Mouse (Mus musculus): Measurements from ENCODE around the gene Ctdnep1. TPM values are rescaled to one million over a fixed set of nuclear protein-coding genes. Genes with fewer than 3 reads are reported as not detected.

Ctdnep1 gene
- polyA plus RNA-seq, 1 experiment from 2014 or later: 24.4 TPM

GRCm38 (mm10) chr11:70029130-70029801 lies 48.3 kb downstream of the Ctdnep1 start:
- Histone ChIP-seq H3K27ac (replicated peaks; ENCODE audit: low read depth, low read length) (peak overlapping the region; percentile 96), H3K27me3 (ENCODE audit: control insufficient read depth, insufficient read depth, low read length) (no peaks in the 10 kb centered on the region), H3K36me3 (ENCODE audit: control insufficient read depth, insufficient read depth, low read length) (peaks cover 36% of the 10 kb centered on the region), H3K4me3 (replicated peaks; ENCODE audit: low read depth, low read length) (peak overlapping the region; percentile 36), H3K9ac (replicated peaks; ENCODE audit: low read length) (peak overlapping the region; percentile 44), H3K9me3 (ENCODE audit: control insufficient read depth, low read length) (no peaks in the 10 kb centered on the region), H3K4me2 (ENCODE audit: low read length) (peak overlapping the region; percentile 72), H3K4me1 (ENCODE audit: control insufficient read depth, insufficient read depth, low read length) (peaks cover 54% of the 10 kb centered on the region)
- under 1% methylated on average over 20 of the region's 20 CpGs for WGBS
- DNase-seq (peak; percentile 99), ATAC-seq (ENCODE audit: low FRiP score, low TSS enrichment) (peak; percentile 94)

- peaks cover 48% of the 10 kb centered on the region for H3K4me1 ChIP-seq (ENCODE audit: control insufficient read depth, insufficient read depth, low read length)
- H3K9ac ChIP-seq (replicated peaks; ENCODE audit: low read length): peak overlapping the region; percentile 44
- DNase-seq: no peak
- peak overlapping the region; percentile 72 for H3K4me2 ChIP-seq (ENCODE audit: low read length)
- H3K36me3 ChIP-seq (ENCODE audit: control insufficient read depth, insufficient read depth, low read length): peaks cover 42% of the 10 kb centered on the region
- peak overlapping the region; percentile 96 for H3K27ac ChIP-seq (replicated peaks; ENCODE audit: low read depth, low read length)
- WGBS: 21% methylated on average over 10 of the region's 11 CpGs
- H3K27me3 ChIP-seq (ENCODE audit: control insufficient read depth, insufficient read depth, low read length): no peaks in the 10 kb centered on the region
- no peaks in the 10 kb centered on the region for H3K9me3 ChIP-seq (ENCODE audit: control insufficient read depth, low read length)
- peak overlapping the region; percentile 36 for H3K4me3 ChIP-seq (replicated peaks; ENCODE audit: low read depth, low read length)
- ATAC-seq (ENCODE audit: low FRiP score, low TSS enrichment): peak; percentile 54
Measured at GRCm38 (mm10) chr11:70029829-70030550, 49.0 kb downstream of the Ctdnep1 start.

- ATAC-seq (ENCODE audit: low FRiP score, low TSS enrichment): no peak
- Histone ChIP-seq H3K27ac (replicated peaks; ENCODE audit: low read depth, low read length) (peak overlapping the region; percentile 96), H3K4me2 (ENCODE audit: low read length) (peak overlapping the region; percentile 72), H3K4me3 (replicated peaks; ENCODE audit: low read depth, low read length) (peak overlapping the region; percentile 36), H3K36me3 (ENCODE audit: control insufficient read depth, insufficient read depth, low read length) (peaks cover 46% of the 10 kb centered on the region), H3K9me3 (ENCODE audit: control insufficient read depth, low read length) (no peaks in the 10 kb centered on the region), H3K27me3 (ENCODE audit: control insufficient read depth, insufficient read depth, low read length) (no peaks in the 10 kb centered on the region), H3K9ac (replicated peaks; ENCODE audit: low read length) (peak overlapping the region; percentile 44; the same call in 1 of the 2 replicates), H3K4me1 (ENCODE audit: control insufficient read depth, insufficient read depth, low read length) (peaks cover 42% of the 10 kb centered on the region)
- DNase-seq: no peak
- WGBS: 90% methylated on average over 28 of the region's 28 CpGs
Measured at GRCm38 (mm10) chr11:70030651-70031320, 49.8 kb downstream of the Ctdnep1 start.

GRCm38 (mm10) chr11:70031321-70031670 lies 50.3 kb downstream of the Ctdnep1 start:
- Histone ChIP-seq H3K4me3 (replicated peaks; ENCODE audit: low read depth, low read length) (no peak overlapping the region), H3K9me3 (ENCODE audit: control insufficient read depth, low read length) (no peaks in the 10 kb centered on the region), H3K9ac (replicated peaks; ENCODE audit: low read length) (no peak overlapping the region), H3K27me3 (ENCODE audit: control insufficient read depth, insufficient read depth, low read length) (no peaks in the 10 kb centered on the region), H3K27ac (replicated peaks; ENCODE audit: low read depth, low read length) (0 out of 2 replicates have a peak overlapping the region, but pooled peaks have one; percentile 96), H3K4me1 (ENCODE audit: control insufficient read depth, insufficient read depth, low read length) (peaks cover 37% of the 10 kb centered on the region), H3K36me3 (ENCODE audit: control insufficient read depth, insufficient read depth, low read length) (peaks cover 50% of the 10 kb centered on the region), H3K4me2 (ENCODE audit: low read length) (no peak overlapping the region; the same call in 1 of the 2 replicates)
- 95% methylated on average over 11 of the region's 11 CpGs for WGBS
- ATAC-seq (ENCODE audit: low FRiP score, low TSS enrichment) (no peak), DNase-seq (no peak)

DNA sequence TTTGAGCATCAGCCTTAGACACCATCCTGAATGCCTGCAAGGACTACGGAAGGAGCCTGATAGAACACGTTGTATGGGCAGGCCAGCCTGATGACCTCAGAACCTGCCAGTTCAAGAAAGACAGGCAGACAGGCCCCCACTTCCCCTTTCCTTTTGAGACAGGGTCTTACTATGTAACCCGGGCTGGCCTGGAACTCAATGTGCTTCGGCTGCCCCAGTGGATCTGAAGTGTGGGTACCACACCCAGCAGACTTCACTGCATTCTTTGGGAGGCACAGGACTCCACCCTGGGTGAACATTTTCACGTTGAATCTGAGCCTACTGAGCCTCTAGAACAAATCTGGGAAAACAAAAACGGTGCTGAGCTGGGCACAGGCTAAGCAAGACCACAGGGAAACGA lies 57.2 kb downstream of the Ctdnep1 start:
- DNase-seq (no peak), ATAC-seq (ENCODE audit: low FRiP score, low TSS enrichment) (no peak)
- H3K4me3 ChIP-seq (replicated peaks; ENCODE audit: low read depth, low read length): no peak overlapping the region
- H3K36me3 ChIP-seq (ENCODE audit: control insufficient read depth, insufficient read depth, low read length): peaks cover 74% of the 10 kb centered on the region
- no peak overlapping the region for H3K9ac ChIP-seq (replicated peaks; ENCODE audit: low read length)
- 84% methylated on average over 7 of the region's 7 CpGs for WGBS
- H3K9me3 ChIP-seq (ENCODE audit: control insufficient read depth, low read length): no peaks in the 10 kb centered on the region
- no peak overlapping the region for H3K4me2 ChIP-seq (ENCODE audit: low read length)
- H3K27me3 ChIP-seq (ENCODE audit: control insufficient read depth, insufficient read depth, low read length): no peaks in the 10 kb centered on the region
- no peak overlapping the region for H3K27ac ChIP-seq (replicated peaks; ENCODE audit: low read depth, low read length)
- no peaks in the 10 kb centered on the region for H3K4me1 ChIP-seq (ENCODE audit: control insufficient read depth, insufficient read depth, low read length)

DNA sequence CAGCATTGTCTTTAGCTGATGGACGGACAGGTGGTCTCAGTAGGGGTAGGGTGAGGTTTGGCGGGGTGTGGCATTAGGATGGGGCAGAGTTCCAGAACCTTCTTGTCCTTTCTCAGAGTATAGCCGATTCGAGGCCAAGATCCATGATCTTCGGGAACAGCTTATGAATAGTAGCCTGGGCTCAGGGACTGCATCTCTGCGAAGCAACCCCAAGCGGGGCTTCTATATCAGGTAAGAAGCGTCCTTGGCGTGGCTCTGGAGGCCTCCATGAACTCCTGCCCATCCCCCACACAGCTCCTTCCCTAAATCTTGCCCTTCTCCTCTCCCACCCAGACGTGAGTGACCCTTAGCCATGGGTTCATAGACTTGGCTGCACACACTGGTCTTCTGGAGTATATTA lies 58.7 kb downstream of the Ctdnep1 start:
- Histone ChIP-seq H3K9me3 (ENCODE audit: control insufficient read depth, low read length) (no peaks in the 10 kb centered on the region), H3K4me3 (replicated peaks; ENCODE audit: low read depth, low read length) (no peak overlapping the region), H3K27ac (replicated peaks; ENCODE audit: low read depth, low read length) (no peak overlapping the region), H3K27me3 (ENCODE audit: control insufficient read depth, insufficient read depth, low read length) (no peaks in the 10 kb centered on the region), H3K4me1 (ENCODE audit: control insufficient read depth, insufficient read depth, low read length) (no peaks in the 10 kb centered on the region), H3K36me3 (ENCODE audit: control insufficient read depth, insufficient read depth, low read length) (peaks cover 76% of the 10 kb centered on the region), H3K9ac (replicated peaks; ENCODE audit: low read length) (no peak overlapping the region), H3K4me2 (ENCODE audit: low read length) (no peak overlapping the region)
- no peak for DNase-seq
- no peak for ATAC-seq (ENCODE audit: low FRiP score, low TSS enrichment)
- WGBS: 94% methylated on average over 10 of the region's 10 CpGs

DNA sequence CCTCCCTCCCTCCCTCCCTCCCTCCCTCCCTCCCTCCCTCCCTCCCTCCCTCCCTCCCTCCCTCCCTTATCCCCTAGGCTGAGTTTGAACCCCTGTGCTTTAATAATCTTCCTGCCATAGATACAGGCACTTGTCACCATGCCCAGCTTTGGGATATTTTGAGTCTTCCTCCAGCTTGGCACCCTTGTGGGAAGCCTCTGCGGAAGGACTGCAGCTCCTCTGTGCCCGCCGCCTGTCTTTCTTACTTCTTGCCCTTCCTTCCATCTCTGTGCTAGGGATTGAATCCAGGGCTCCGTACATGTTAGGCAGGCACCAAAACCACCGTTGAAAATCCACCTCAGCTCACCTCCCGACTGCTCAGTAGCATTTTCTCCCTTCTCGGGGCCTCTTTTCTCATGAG lies 59.2 kb downstream of the Ctdnep1 start:
- no peak for DNase-seq
- no peaks in the 10 kb centered on the region for H3K9me3 ChIP-seq (ENCODE audit: control insufficient read depth, low read length)
- no peak overlapping the region for H3K27ac ChIP-seq (replicated peaks; ENCODE audit: low read depth, low read length)
- H3K27me3 ChIP-seq (ENCODE audit: control insufficient read depth, insufficient read depth, low read length): no peaks in the 10 kb centered on the region
- H3K4me3 ChIP-seq (replicated peaks; ENCODE audit: low read depth, low read length): no peak overlapping the region
- no peak overlapping the region for H3K4me2 ChIP-seq (ENCODE audit: low read length)
- ATAC-seq (ENCODE audit: low FRiP score, low TSS enrichment): no peak
- WGBS: 91% methylated on average over 7 of the region's 7 CpGs
- H3K4me1 ChIP-seq (ENCODE audit: control insufficient read depth, insufficient read depth, low read length): no peaks in the 10 kb centered on the region
- H3K9ac ChIP-seq (replicated peaks; ENCODE audit: low read length): no peak overlapping the region
- H3K36me3 ChIP-seq (ENCODE audit: control insufficient read depth, insufficient read depth, low read length): peaks cover 76% of the 10 kb centered on the region

All from midbrain, embryonic 14.5 days (tissue).